Mouse (Mus musculus) liver, embryonic 18 days (tissue): ENCODE measurements around the gene Cdk14. TPM values are rescaled to one million over a fixed set of nuclear protein-coding genes. Genes with fewer than 3 reads are reported as not detected.

Experiments
- polyA plus RNA-seq: library from polyadenylated mRNA; depleted of rRNA; stranded (reverse); fragments of >200 nt; gene quantifications from 2 replicates; pipeline ENCODE4 v1.2.3, GENCODE M21; 2012; rRNA removed

The Cdk14 gene
- 0.68 and 0.90 TPM in 2 replicates for polyA plus RNA-seq

GRCm38 (mm10) chr5:5419992-5420455, at the start of gene Cdk14:
Gene Cdk14 (minus strand): TSS chr5:5420312.

GRCm38 (mm10) chr5:4757902-4758301, 662.2 kb downstream of the Cdk14 start, which contains the start of gene Fzd1:
Gene Fzd1 (minus strand): TSS chr5:4758035.

Other genes starting within 250 kb of the Cdk14 start
- not detected in 2 replicates for gene 1700015F17Rik, start 58.8 kb upstream of the Cdk14 start, polyA plus RNA-seq
- 13.6 and 15.7 TPM in 2 replicates for gene Cldn12, start 94.6 kb upstream of the Cdk14 start, polyA plus RNA-seq
- gene Gtpbp10, start 139.2 kb upstream of the Cdk14 start, polyA plus RNA-seq: 5.1 and 5.3 TPM in 2 replicates
- 0.07 and 0.14 TPM in 2 replicates for gene Gm8773, start 153.5 kb upstream of the Cdk14 start, polyA plus RNA-seq
- gene Cfap69, start 243.9 kb upstream of the Cdk14 start, polyA plus RNA-seq: 1.3 and 1.5 TPM in 2 replicates